Mouse (Mus musculus) liver, embryonic 16.5 days (tissue): ENCODE data around the gene Dlg1. TPM values are rescaled to one million over a fixed set of nuclear protein-coding genes. Genes with fewer than 3 reads are reported as not detected.

Experiments
- ATAC-seq: fragments of 200-750 bp; cut with Nextera tagmentation; 2 replicates; pipeline ENCODE4 v1.8.0; 2017; ENCODE audit warnings: low read depth, mild to moderate bottlenecking, moderate number of reproducible peaks, moderate library complexity
- H3K27ac ChIP-seq: fragments of 300-500 bp; sonication (generic); 2 replicates; pipeline ENCODE4 v1.5.1; 2014; ENCODE audit warnings: mild to moderate bottlenecking, low read length
- H3K27me3 ChIP-seq: fragments of 300-500 bp; sonication (generic); 2 replicates; pipeline ENCODE4 v1.6.1; 2014; ENCODE audit warnings: low read depth, low read length, mixed read lengths; ENCODE audit not compliant: control insufficient read depth, insufficient read depth
- H3K36me3 ChIP-seq: fragments of 300-500 bp; sonication (generic); 2 replicates; pipeline ENCODE4 v1.6.1; 2014; ENCODE audit warnings: mild to moderate bottlenecking; ENCODE audit not compliant: control insufficient read depth, insufficient read depth
- H3K4me1 ChIP-seq: fragments of 300-500 bp; sonication (generic); 2 replicates; pipeline ENCODE4 v1.6.1; 2014; ENCODE audit warnings: low read depth, low read length, mixed read lengths; ENCODE audit not compliant: control insufficient read depth
- H3K4me2 ChIP-seq: fragments of 300-500 bp; sonication (generic); 2 replicates; pipeline ENCODE4 v1.6.1; 2014; ENCODE audit warnings: low read depth, low read length, mixed read lengths
- H3K4me3 ChIP-seq: fragments of 300-500 bp; sonication (generic); 2 replicates; pipeline ENCODE4 v1.5.1; 2014; ENCODE audit warnings: low read depth, mild to moderate bottlenecking, low read length
- H3K9ac ChIP-seq: fragments of 300-500 bp; sonication (generic); 2 replicates; pipeline ENCODE4 v1.6.1; 2014; ENCODE audit warnings: low read depth, low read length
- H3K9me3 ChIP-seq: fragments of 300-500 bp; sonication (generic); replicated peaks from 2 replicates; pipeline ENCODE4 v1.6.1; 2016; ENCODE audit warnings: low read length; ENCODE audit not compliant: control insufficient read depth
- WGBS: fragments of 180-500 bp; shearing (Covaris S2); extraction: QIAGEN DNeasy Blood & Tissue Kit; methylation state at CpG from one replicate; pipeline ENCODE4 v1.1.7; 2014; ENCODE audit not compliant: insufficient replicate concordance; 5-methylcytosine and 5-hydroxymethylcytosine counted together
- polyA plus RNA-seq: library from polyadenylated mRNA; unstranded; fragments of >200 nt; fragmentation: Nextera tagmentation; extraction: Ambion mirVana; gene quantifications from 2 replicates; pipeline ENCODE4 v1.2.1, GENCODE M21; 2015

The Dlg1 gene
- polyA plus RNA-seq, 1 experiment from 2014 or later = 6.7 TPM

GRCm38 (mm10) chr16:31626331-31626730 is 36.9 kb upstream of the Dlg1 start:
- peaks cover 4% of the 10 kb centered on the region; the same call in 1 of the 2 replicates for H3K4me1 ChIP-seq

GRCm38 (mm10) chr16:31630381-31630780 is 32.9 kb upstream of the Dlg1 start:
- WGBS = 85% methylated on average over 4 of the region's 4 CpGs
- no peak for ATAC-seq
- no peaks in the 10 kb centered on the region for H3K36me3 ChIP-seq

More at GRCm38 (mm10) chr16:31626331-31626730, 36.9 kb upstream of the Dlg1 start:
- H3K27me3 ChIP-seq = no peaks in the 10 kb centered on the region
- ATAC-seq = no peak
- 62% methylated on average over 6 of the region's 6 CpGs for WGBS
- H3K27ac ChIP-seq = no peak overlapping the region
- H3K4me3 ChIP-seq = no peak overlapping the region
- no peak overlapping the region for H3K9ac ChIP-seq
- no peak overlapping the region for H3K4me2 ChIP-seq
- H3K36me3 ChIP-seq = no peaks in the 10 kb centered on the region
- H3K9me3 ChIP-seq = no peaks in the 10 kb centered on the region

GRCm38 (mm10) chr16:31631046-31631445 is 32.2 kb upstream of the Dlg1 start:
- Histone ChIP-seq H3K4me2 (no peak overlapping the region), H3K9ac (no peak overlapping the region), H3K36me3 (no peaks in the 10 kb centered on the region), H3K27me3 (no peaks in the 10 kb centered on the region), H3K9me3 (no peaks in the 10 kb centered on the region), H3K4me3 (no peak overlapping the region), H3K4me1 (no peaks in the 10 kb centered on the region), H3K27ac (no peak overlapping the region)
- 66% methylated on average over 3 of the region's 3 CpGs for WGBS
- no peak for ATAC-seq

More at GRCm38 (mm10) chr16:31630381-31630780, 32.9 kb upstream of the Dlg1 start:
- Histone ChIP-seq H3K9ac (no peak overlapping the region), H3K9me3 (no peaks in the 10 kb centered on the region), H3K27me3 (no peaks in the 10 kb centered on the region), H3K27ac (no peak overlapping the region), H3K4me3 (no peak overlapping the region), H3K4me1 (no peaks in the 10 kb centered on the region), H3K4me2 (no peak overlapping the region)

- ATAC-seq = no peak
- no peaks in the 10 kb centered on the region for H3K36me3 ChIP-seq
Observed at GRCm38 (mm10) chr16:31634371-31634770, 28.9 kb upstream of the Dlg1 start.

GRCm38 (mm10) chr16:31638393-31638792 is 24.9 kb upstream of the Dlg1 start:
- Histone ChIP-seq H3K36me3 (no peaks in the 10 kb centered on the region), H3K9me3 (no peaks in the 10 kb centered on the region), H3K4me1 (no peaks in the 10 kb centered on the region), H3K4me3 (no peak overlapping the region), H3K27ac (no peak overlapping the region), H3K4me2 (no peak overlapping the region), H3K9ac (no peak overlapping the region), H3K27me3 (no peaks in the 10 kb centered on the region)
- WGBS = 60% methylated on average over 7 of the region's 7 CpGs
- ATAC-seq = no peak

More at GRCm38 (mm10) chr16:31634371-31634770, 28.9 kb upstream of the Dlg1 start:
- 81% methylated on average over 4 of the region's 4 CpGs for WGBS
- Histone ChIP-seq H3K4me1 (no peaks in the 10 kb centered on the region), H3K4me3 (no peak overlapping the region), H3K27ac (no peak overlapping the region), H3K9ac (no peak overlapping the region), H3K4me2 (no peak overlapping the region), H3K9me3 (no peaks in the 10 kb centered on the region), H3K27me3 (no peaks in the 10 kb centered on the region)

- WGBS = 52% methylated on average over 4 of the region's 4 CpGs
- H3K27me3 ChIP-seq = no peaks in the 10 kb centered on the region
- H3K27ac ChIP-seq = no peak overlapping the region
- H3K4me2 ChIP-seq = no peak overlapping the region
- no peak for ATAC-seq
- no peaks in the 10 kb centered on the region for H3K36me3 ChIP-seq
- no peaks in the 10 kb centered on the region; the same call in 1 of the 2 replicates for H3K9me3 ChIP-seq
- H3K9ac ChIP-seq = no peak overlapping the region
- H3K4me1 ChIP-seq = no peaks in the 10 kb centered on the region
- no peak overlapping the region for H3K4me3 ChIP-seq
Observed at GRCm38 (mm10) chr16:31639946-31640345, 23.3 kb upstream of the Dlg1 start.

GRCm38 (mm10) chr16:31641776-31642175 is 21.5 kb upstream of the Dlg1 start:
- Histone ChIP-seq H3K4me3 (no peak overlapping the region), H3K9me3 (no peaks in the 10 kb centered on the region; the same call in 1 of the 2 replicates), H3K4me2 (no peak overlapping the region), H3K36me3 (no peaks in the 10 kb centered on the region), H3K9ac (no peak overlapping the region), H3K4me1 (no peaks in the 10 kb centered on the region), H3K27ac (no peak overlapping the region), H3K27me3 (no peaks in the 10 kb centered on the region)
- no peak for ATAC-seq
- 69% methylated on average over 4 of the region's 4 CpGs for WGBS

GRCm38 (mm10) chr16:31647221-31647620 is 16.0 kb upstream of the Dlg1 start:
- Histone ChIP-seq H3K4me2 (no peak overlapping the region), H3K9me3 (no peaks in the 10 kb centered on the region; the same call in 1 of the 2 replicates), H3K27me3 (no peaks in the 10 kb centered on the region; the same call in 1 of the 2 replicates), H3K4me1 (no peaks in the 10 kb centered on the region), H3K36me3 (no peaks in the 10 kb centered on the region), H3K27ac (no peak overlapping the region), H3K9ac (no peak overlapping the region), H3K4me3 (no peak overlapping the region)
- WGBS = 63% methylated on average over 7 of the region's 7 CpGs
- ATAC-seq = no peak

- Histone ChIP-seq H3K4me3 (no peak overlapping the region), H3K9ac (no peak overlapping the region), H3K36me3 (no peaks in the 10 kb centered on the region), H3K4me2 (no peak overlapping the region), H3K4me1 (no peaks in the 10 kb centered on the region), H3K27ac (no peak overlapping the region), H3K9me3 (no peaks in the 10 kb centered on the region), H3K27me3 (no peaks in the 10 kb centered on the region; the same call in 1 of the 2 replicates)
- WGBS = 41% methylated on average over 6 of the region's 6 CpGs
- ATAC-seq = no peak
Observed at GRCm38 (mm10) chr16:31650788-31651187, 12.5 kb upstream of the Dlg1 start.
